Mouse (Mus musculus): ENCODE measurements around the gene Olfr56. TPM values are rescaled to one million over a fixed set of nuclear protein-coding genes. Genes with fewer than 3 reads are reported as not detected.
"Not testable (repeated sequence)": the region's sequence is repeated elsewhere in the genome, so short reads cannot be mapped to it uniquely, and the experiment has no call there.

The Olfr56 gene
- polyA plus RNA-seq, 1 experiment from 2014 or later: 2.7 TPM

DNA sequence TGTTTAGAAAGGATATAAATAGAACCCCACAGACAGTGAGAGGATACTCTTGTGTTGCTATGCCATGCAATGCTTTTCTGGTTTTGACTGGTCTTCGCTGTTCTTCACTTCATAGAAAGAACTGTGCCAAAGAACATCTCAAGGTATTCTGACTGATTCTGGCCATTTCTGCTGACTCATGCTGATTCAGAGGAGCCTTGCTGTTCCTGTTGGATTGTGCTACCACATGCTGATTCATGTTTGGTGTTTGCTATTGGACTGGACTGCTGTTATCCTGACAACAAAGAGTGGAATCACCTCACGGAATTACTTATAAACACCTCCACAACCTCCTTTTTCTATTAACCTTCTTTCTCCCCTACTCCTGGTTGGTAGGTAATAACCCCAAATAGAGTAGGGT, 145.5 kb downstream of the Olfr56 start:
- Histone ChIP-seq H3K4me3 (ENCODE audit: inconsistent target) (no peak overlapping the region), H3K27ac (no peak overlapping the region), H3K79me2 (ENCODE audit: inconsistent target) (no peaks in the 10 kb centered on the region), H3K36me3 (ENCODE audit: inconsistent target) (no peaks in the 10 kb centered on the region)
- 90% methylated on average over 2 of the region's 2 CpGs for WGBS (ENCODE audit: missing documents)

DNA sequence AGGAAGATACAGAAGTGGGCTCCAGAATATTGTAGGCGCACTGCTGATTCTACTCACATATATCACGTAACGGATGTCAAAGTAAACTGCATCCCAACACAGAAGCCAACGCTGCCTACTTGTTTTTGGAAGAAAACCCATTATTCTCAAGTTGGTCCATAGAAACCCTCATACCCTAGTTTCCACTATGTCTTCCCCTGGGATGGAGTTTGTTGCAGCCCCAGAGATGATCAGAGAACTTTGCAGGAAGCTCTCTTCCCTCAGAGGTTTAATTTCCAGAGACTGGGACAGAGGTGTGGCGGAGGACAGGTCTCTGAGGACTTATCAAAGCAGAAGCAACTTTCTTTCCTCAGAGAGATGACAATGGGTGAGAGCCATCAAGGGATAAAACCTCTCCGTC, 163.3 kb downstream of the Olfr56 start, which contains the start of gene Olfr1395:
TSS of gene Olfr1395 (plus strand) at position 301 of the 400 bp plus-strand sequence.
- Histone ChIP-seq H3K36me3 (ENCODE audit: inconsistent target) (no peaks in the 10 kb centered on the region), H3K4me3 (ENCODE audit: inconsistent target) (no peak within 1 kb of the TSS), H3K27ac (no peak within 1 kb of the TSS), H3K79me2 (ENCODE audit: inconsistent target) (no peaks in the 10 kb centered on the region)
- 97% methylated on average over 6 of the region's 6 CpGs for WGBS (ENCODE audit: missing documents)

DNA sequence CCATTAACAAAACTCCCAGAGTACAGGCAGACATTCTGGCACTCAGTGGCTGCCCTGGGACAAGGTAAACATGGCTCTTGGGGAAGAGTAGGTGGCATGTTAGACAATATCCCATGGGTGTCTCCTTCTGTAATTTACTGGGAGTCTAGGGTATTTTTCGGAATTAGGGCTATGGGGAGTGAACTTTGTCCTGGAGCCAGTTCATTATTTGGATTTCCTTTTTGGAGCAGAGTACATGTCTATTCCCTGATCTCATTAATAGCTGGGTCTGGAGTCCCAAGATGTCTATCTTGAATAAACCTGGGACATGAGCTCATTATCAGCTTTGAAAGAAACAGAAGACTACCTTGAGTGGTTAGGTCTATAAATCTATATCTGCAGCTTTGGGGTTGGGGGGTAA, 175.4 kb downstream of the Olfr56 start, which contains the start of gene Olfr1394:
TSS of gene Olfr1394 (plus strand) at position 301 of the 400 bp plus-strand sequence.
- H3K27ac ChIP-seq: no peak within 1 kb of the TSS
- no peak within 1 kb of the TSS for H3K4me3 ChIP-seq (ENCODE audit: inconsistent target)
- 100% methylated on average over 1 of the region's 1 CpGs for WGBS (ENCODE audit: missing documents)
- no peaks in the 10 kb centered on the region for H3K36me3 ChIP-seq (ENCODE audit: inconsistent target)
- no peaks in the 10 kb centered on the region for H3K79me2 ChIP-seq (ENCODE audit: inconsistent target)

DNA sequence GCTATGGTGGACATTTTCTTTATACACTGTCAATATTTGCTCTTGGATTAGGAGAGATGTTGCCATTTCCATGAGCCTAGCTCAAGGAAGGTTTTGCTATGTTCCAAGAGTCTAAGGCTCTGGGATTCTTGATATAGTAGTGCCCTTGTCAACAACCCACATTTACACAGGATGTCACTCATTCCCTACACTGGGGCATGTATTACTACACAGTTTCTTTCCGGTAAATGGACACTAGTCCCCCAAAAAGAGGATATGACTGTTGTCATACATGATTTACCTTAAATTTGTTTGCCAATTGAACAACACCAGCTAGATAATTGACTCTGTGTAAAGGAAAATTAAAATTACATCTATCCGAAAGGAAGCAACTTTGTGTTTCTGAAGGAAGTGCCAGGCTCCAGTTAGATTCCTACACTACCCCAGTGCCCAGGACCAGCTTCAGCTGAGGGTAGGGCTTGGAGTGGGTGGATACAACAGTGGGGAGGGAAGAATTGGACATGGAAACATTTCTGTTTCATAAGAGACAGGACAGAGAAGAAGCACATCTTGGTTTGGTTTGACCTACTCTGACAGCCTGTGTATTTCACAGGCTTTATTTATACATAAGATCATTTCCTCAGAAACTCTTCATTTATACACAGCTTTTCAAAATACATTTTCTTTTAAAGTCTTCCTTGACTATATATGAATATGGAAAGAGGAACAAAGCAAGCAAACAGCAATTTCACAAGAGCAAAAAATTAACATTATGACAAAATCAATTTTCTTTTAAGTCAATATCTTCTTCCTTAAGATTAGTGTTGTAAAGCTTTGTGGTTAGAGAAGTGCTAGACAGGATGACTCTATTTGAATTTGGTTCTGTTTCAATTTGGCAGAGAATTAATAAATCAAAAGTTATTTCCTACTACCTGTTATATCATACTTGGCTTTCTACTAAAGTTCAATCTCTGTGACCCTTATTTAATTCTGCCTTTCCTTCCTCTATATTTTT, 178.4 kb downstream of the Olfr56 start:
- WGBS (ENCODE audit: missing documents): 66% methylated on average over 2 of the region's 2 CpGs
- no peaks in the 10 kb centered on the region for H3K79me2 ChIP-seq (ENCODE audit: inconsistent target)

DNA sequence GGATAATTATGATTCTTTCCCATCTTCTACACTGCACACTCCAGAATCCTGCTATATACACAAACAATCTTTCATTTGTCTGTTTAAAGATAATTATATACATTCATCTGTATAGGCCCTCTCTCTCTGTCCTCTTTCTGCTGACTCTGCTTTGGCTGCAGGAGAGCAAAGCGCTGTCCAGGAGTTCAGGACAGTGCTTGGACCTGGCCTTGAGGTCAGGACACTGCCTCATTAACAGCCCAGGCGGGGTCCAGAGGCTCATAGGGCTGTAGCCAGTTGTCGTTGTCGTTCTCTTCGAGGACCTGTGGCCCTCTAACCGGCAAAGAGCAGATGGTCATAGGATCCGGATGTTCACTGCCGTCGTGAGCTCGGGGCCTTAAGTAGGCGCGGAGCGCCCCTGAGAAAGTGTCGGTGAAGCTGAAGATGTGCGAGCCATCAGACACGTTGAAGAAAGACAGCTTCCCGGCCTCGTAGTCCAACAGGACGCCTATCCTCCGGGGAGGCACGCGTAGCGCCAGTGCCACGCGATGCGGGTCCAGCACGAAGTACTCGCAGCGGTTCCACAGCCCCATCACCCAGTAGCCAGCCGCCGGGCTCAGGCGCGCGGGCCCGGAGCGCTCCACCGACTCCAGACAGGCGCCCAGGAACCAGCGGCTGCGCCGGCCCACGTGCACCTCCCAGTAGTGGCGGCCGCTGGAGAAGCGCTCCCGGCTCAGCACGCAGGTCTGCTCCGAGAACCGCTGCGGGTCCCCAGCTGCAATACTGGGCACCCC, 190.3 kb downstream of the Olfr56 start:
- no peaks in the 10 kb centered on the region for H3K36me3 ChIP-seq (ENCODE audit: inconsistent target)
- no peaks in the 10 kb centered on the region for H3K79me2 ChIP-seq (ENCODE audit: inconsistent target)
- H3K4me3 ChIP-seq (ENCODE audit: inconsistent target): no peak overlapping the region
- WGBS (ENCODE audit: missing documents): 37% methylated on average over 50 of the region's 50 CpGs
- no peak overlapping the region for H3K27ac ChIP-seq

More for the DNA sequence above, 178.4 kb downstream of the Olfr56 start:
- Histone ChIP-seq H3K27ac (no peak overlapping the region), H3K36me3 (ENCODE audit: inconsistent target) (no peaks in the 10 kb centered on the region), H3K4me3 (ENCODE audit: inconsistent target) (no peak overlapping the region)

DNA sequence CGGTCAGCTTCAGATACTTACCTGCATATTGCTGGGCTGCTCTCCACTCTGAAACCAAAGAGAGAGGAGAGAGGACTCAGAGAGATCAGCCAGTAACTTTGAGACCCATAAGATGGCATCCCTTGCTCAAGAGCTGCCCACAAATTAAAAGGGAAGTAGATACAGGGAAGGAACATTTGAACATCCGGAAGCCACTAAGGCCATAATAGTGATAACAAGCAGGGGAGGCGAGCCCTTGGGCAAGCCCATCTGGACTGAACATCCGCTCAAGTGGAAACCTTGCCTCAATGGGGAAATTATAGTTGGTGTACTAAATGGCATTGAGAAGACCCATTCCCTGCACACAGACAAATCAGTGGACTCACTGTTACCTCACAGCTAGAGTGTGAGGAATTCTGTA, 191.9 kb downstream of the Olfr56 start:
- Histone ChIP-seq H3K27ac (no peak overlapping the region), H3K4me3 (ENCODE audit: inconsistent target) (no peak overlapping the region), H3K36me3 (ENCODE audit: inconsistent target) (no peaks in the 10 kb centered on the region), H3K79me2 (ENCODE audit: inconsistent target) (no peaks in the 10 kb centered on the region)
- 15% methylated on average over 4 of the region's 4 CpGs for WGBS (ENCODE audit: missing documents)

DNA sequence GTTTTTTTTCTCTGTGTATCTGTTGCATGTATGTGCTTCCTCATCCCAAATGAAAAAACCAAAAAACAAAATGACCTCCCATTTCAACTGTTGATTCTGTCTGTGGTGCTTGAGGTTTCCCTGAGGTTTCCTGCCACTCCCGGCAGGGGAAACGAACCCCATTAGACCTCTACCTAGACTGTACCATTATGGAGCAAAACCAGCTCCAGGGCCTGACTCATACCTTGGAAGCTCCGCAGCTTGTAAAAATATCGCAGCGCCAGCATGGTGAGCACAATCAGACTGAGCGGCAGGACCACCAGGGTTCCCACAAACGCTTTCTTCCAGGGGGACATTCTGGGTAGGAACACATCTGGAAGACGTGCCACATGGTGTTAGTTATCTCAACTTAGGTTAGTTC, 196.7 kb downstream of the Olfr56 start:
- H3K27ac ChIP-seq: no peak overlapping the region
- no peaks in the 10 kb centered on the region for H3K36me3 ChIP-seq (ENCODE audit: inconsistent target)
- 10% methylated on average over 8 of the region's 8 CpGs for WGBS (ENCODE audit: missing documents)
- no peak overlapping the region for H3K4me3 ChIP-seq (ENCODE audit: inconsistent target)
- no peaks in the 10 kb centered on the region for H3K79me2 ChIP-seq (ENCODE audit: inconsistent target)

DNA sequence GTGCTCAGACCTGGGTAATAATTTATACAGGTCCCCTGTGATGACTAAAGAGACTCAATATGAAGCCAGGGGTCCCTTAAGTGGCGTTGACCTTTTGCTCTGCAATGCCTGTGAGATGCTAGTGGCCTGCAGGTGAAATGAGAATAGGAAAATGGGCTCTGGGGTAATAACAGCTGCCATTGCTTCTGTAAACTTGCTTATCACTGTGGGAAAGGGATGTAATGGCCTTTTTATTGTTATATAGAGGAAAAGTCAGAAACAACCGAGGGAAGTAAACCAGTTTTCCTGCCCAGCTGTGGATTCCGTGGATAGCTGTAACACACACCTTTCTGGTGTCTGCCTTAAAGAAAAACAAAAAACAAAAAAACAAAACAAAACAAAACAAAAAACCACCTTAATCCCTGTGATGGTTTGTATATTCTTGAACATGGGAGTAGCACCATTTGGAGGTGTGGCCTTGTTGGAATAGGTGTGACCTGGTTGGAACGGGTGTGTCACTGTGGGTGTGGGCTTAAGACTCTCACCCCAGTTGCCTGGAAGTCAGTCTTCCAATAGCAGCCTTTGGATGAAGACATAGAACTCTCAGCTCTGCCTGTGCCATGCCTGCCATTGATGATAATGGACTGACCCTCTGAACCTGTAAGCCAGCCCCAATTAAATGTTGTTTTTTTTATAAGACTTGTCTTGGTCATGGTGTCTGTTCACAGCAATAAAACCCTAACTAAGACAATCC, 197.5 kb downstream of the Olfr56 start:
- H3K4me3 ChIP-seq (ENCODE audit: inconsistent target); H3K79me2 ChIP-seq (ENCODE audit: inconsistent target); H3K27ac ChIP-seq; H3K36me3 ChIP-seq (ENCODE audit: inconsistent target): not testable (repeated sequence)
- 90% methylated on average over 4 of the region's 4 CpGs for WGBS (ENCODE audit: missing documents)

DNA sequence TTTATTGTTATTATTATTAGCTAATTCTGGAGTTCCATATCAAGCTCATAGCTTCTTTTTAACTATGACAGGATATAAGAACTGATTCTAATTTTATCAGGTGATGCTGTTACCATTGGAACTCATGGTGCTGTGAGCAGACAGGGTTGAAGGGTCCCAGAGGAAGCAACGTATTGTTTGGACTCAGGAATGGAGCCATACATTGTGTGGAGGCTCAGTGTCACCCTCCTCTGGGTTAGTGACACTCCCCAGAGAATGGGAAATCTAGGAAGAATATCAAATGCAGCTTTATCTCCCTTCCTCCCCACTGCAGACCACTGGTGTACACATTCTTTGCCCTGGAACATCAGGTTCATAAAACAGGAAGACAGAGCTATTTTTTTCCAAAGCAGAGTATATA, 204.5 kb downstream of the Olfr56 start:
- WGBS (ENCODE audit: missing documents): 89% methylated on average over 1 of the region's 1 CpGs
- H3K79me2 ChIP-seq (ENCODE audit: inconsistent target): no peaks in the 10 kb centered on the region
- no peak overlapping the region for H3K4me3 ChIP-seq (ENCODE audit: inconsistent target)
- H3K36me3 ChIP-seq (ENCODE audit: inconsistent target): no peaks in the 10 kb centered on the region
- H3K27ac ChIP-seq: no peak overlapping the region

Other genes starting within 250 kb of the Olfr56 start
- 321 to 741 TPM (median 672 TPM) in 3 replicates for gene Rack1, start 178.6 kb upstream of the Olfr56 start, polyA plus RNA-seq (2018)
- gene Trim41, start 161.5 kb upstream of the Olfr56 start, polyA plus RNA-seq (2018): 40.1 to 48.8 TPM (median 47.2 TPM) in 3 replicates
- 1.1 to 1.4 TPM (median 1.2 TPM) in 3 replicates for gene Trim7, start 152.7 kb upstream of the Olfr56 start, polyA plus RNA-seq (2018)
- gene Gm12184, start 152.2 kb upstream of the Olfr56 start, polyA plus RNA-seq (2018): 0.75 to 2.7 TPM (median 1.7 TPM) in 3 replicates
- gene Irgm1, start 107.2 kb upstream of the Olfr56 start, polyA plus RNA-seq (2018): 118 to 323 TPM (median 130 TPM) in 3 replicates
- gene Gm5431, start 76.7 kb upstream of the Olfr56 start, polyA plus RNA-seq (2018): 43.5 to 99.6 TPM (median 62.6 TPM) in 3 replicates
- gene Psme2b, start 32.7 kb upstream of the Olfr56 start, polyA plus RNA-seq (2018): 12.3 to 45.7 TPM (median 19.2 TPM) in 3 replicates
- 13.0 to 45.0 TPM (median 18.5 TPM) in 3 replicates for gene 9930111J21Rik1, start 509 bp downstream of the Olfr56 start, polyA plus RNA-seq (2018)
- 0.58 to 2.3 TPM (median 0.77 TPM) in 3 replicates for gene Gm12185, start 13.3 kb downstream of the Olfr56 start, polyA plus RNA-seq (2018)
- gene Tgtp1, start 15.3 kb downstream of the Olfr56 start, polyA plus RNA-seq (2018): 0.63 to 6.2 TPM (median 1.7 TPM) in 3 replicates
- gene 9930111J21Rik2, start 72.4 kb downstream of the Olfr56 start, polyA plus RNA-seq (2018): 39.3 to 117 TPM (median 92.6 TPM) in 3 replicates
- 27.3 to 134 TPM (median 32.0 TPM) in 3 replicates for gene Tgtp2, start 85.3 kb downstream of the Olfr56 start, polyA plus RNA-seq (2018)
- gene Ifi47, start 97.7 kb downstream of the Olfr56 start, polyA plus RNA-seq (2018): 34.8 to 249 TPM (median 64.0 TPM) in 3 replicates
- not detected in 3 replicates for gene Olfr1396, start 136.0 kb downstream of the Olfr56 start, polyA plus RNA-seq (2018)
- gene Olfr1395, start 163.4 kb downstream of the Olfr56 start, polyA plus RNA-seq (2018): not detected in 3 replicates
- not detected in 3 replicates for gene Olfr1394, start 175.5 kb downstream of the Olfr56 start, polyA plus RNA-seq (2018)
- 0.06 TPM in 1 of 3 replicates, not detected in the others for gene Btnl9, start 208.3 kb downstream of the Olfr56 start, polyA plus RNA-seq (2018)
- gene Zfp62, start 224.4 kb downstream of the Olfr56 start, polyA plus RNA-seq (2018): 20.8 to 33.5 TPM (median 22.4 TPM) in 3 replicates

Measured in macrophage (primary cell).